Mouse (Mus musculus) urinary bladder, adult 2 months (tissue): ENCODE measurements around the gene Rrn3. TPM values are rescaled to one million over a fixed set of nuclear protein-coding genes. Genes with fewer than 3 reads are reported as not detected.

Source experiments
- DNase-seq: peaks from one replicate; pipeline ENCODE4 v3.0.0; 2022; ENCODE audit warnings: low spot score
- polyA plus RNA-seq: library from polyadenylated mRNA; depleted of rRNA; stranded (reverse); fragments of >200 nt; gene quantifications from 2 replicates; pipeline ENCODE4 v1.2.3, GENCODE M21; 2012; rRNA removed

Gene Rrn3
- polyA plus RNA-seq, 1 experiment: 21.9 TPM

GRCm38 (mm10) chr16:13848310-13848709 is 67.8 kb downstream of the Rrn3 start:
- DNase-seq: no peak

- no peak for DNase-seq
Observed at GRCm38 (mm10) chr16:13851446-13851845, 70.9 kb downstream of the Rrn3 start.

- no peak for DNase-seq
Observed at GRCm38 (mm10) chr16:13853886-13854285, 73.4 kb downstream of the Rrn3 start.

Other genes starting within 250 kb of the Rrn3 start
- 21.4 and 25.4 TPM in 2 replicates for gene Parn, start 112.5 kb upstream of the Rrn3 start, polyA plus RNA-seq
- gene Bfar, start 108.8 kb upstream of the Rrn3 start, polyA plus RNA-seq: 48.4 and 55.7 TPM in 2 replicates
- gene 3110001I22Rik, start 108.8 kb upstream of the Rrn3 start, polyA plus RNA-seq: 2.6 and 2.9 TPM in 2 replicates
- gene Pla2g10, start 49.7 kb upstream of the Rrn3 start, polyA plus RNA-seq: not detected in 2 replicates
- gene Ntan1, start 38.1 kb downstream of the Rrn3 start, polyA plus RNA-seq: 98.6 and 103 TPM in 2 replicates
- 80.6 and 108 TPM in 2 replicates for gene Pdxdc1, start 122.4 kb downstream of the Rrn3 start, polyA plus RNA-seq
- gene Mpv17l, start 122.5 kb downstream of the Rrn3 start, polyA plus RNA-seq: 3.9 TPM in 2 replicates
- gene 2900011O08Rik, start 205.9 kb downstream of the Rrn3 start, polyA plus RNA-seq: 0.17 and 0.25 TPM in 2 replicates
- not detected in 2 replicates for gene Ifitm7, start 206.2 kb downstream of the Rrn3 start, polyA plus RNA-seq